Mouse (Mus musculus) stomach, postnatal 0 days (tissue): ENCODE results near the gene H2al1h. TPM values are rescaled to one million over a fixed set of nuclear protein-coding genes. Genes with fewer than 3 reads are reported as not detected.

Experiments used
- ATAC-seq: fragments of 200-750 bp; cut with Nextera tagmentation; 2 replicates; pipeline ENCODE4 v1.8.0; 2017; ENCODE audit not compliant: low FRiP score, low TSS enrichment
- DNase-seq: peaks from one replicate; pipeline ENCODE4 v3.0.0-alpha.2; 2016; ENCODE audit warnings: low spot score
- H3K27ac ChIP-seq: fragments of 300-500 bp; sonication (generic); replicated peaks from 2 replicates; pipeline ENCODE4 v1.5.1; 2014; ENCODE audit warnings: mild to moderate bottlenecking, control low read depth
- H3K27me3 ChIP-seq: fragments of 300-500 bp; sonication (generic); 2 replicates; pipeline ENCODE4 v1.6.1; 2014; ENCODE audit warnings: low read length; ENCODE audit not compliant: control insufficient read depth, insufficient read depth
- H3K36me3 ChIP-seq: fragments of 300-500 bp; sonication (generic); 2 replicates; pipeline ENCODE4 v1.6.1; 2014; ENCODE audit warnings: low read length, mixed read lengths; ENCODE audit not compliant: control insufficient read depth, insufficient read depth
- H3K4me1 ChIP-seq: fragments of 300-500 bp; sonication (generic); replicated peaks from 2 replicates; pipeline ENCODE4 v1.6.1; 2014; ENCODE audit warnings: antibody characterized with exemption; ENCODE audit not compliant: control insufficient read depth, insufficient read depth
- H3K4me2 ChIP-seq: fragments of 300-500 bp; sonication (generic); replicated peaks from 2 replicates; pipeline ENCODE4 v1.6.1; 2014; ENCODE audit warnings: low read depth, mild to moderate bottlenecking, control low read depth, moderate library complexity
- H3K4me3 ChIP-seq: fragments of 300-500 bp; sonication (generic); 2 replicates; pipeline ENCODE4 v1.5.1; 2014; ENCODE audit warnings: low read depth, low read length, control low read depth
- H3K9ac ChIP-seq: fragments of 300-500 bp; sonication (generic); 2 replicates; pipeline ENCODE4 v1.6.1; 2014; ENCODE audit warnings: mild to moderate bottlenecking, low read length, control low read depth, mixed read lengths
- H3K9me3 ChIP-seq: fragments of 300-500 bp; sonication (generic); 2 replicates; pipeline ENCODE4 v1.6.1; 2016; ENCODE audit warnings: low read length; ENCODE audit not compliant: control insufficient read depth
- CTCF ChIP-seq: IDR thresholded peaks from 2 replicates; pipeline ENCODE4 v1.5.1; 2016; ENCODE audit warnings: antibody characterized with exemption, low read depth, mild to moderate bottlenecking, moderate library complexity
- EP300 ChIP-seq: optimal IDR thresholded peaks from 2 replicates; pipeline ENCODE3; 2016; ENCODE audit warnings: antibody characterized with exemption
- WGBS: fragments of 180-500 bp; shearing (Covaris S2); extraction: QIAGEN DNeasy Blood & Tissue Kit; methylation state at CpG from one replicate; pipeline ENCODE4 v1.1.7; 2014; 5-methylcytosine and 5-hydroxymethylcytosine counted together
- polyA plus RNA-seq: library from polyadenylated mRNA; unstranded; fragments of >200 nt; fragmentation: Nextera tagmentation; extraction: Ambion mirVana; gene quantifications from 2 replicates; pipeline ENCODE4 v1.2.1, GENCODE M21; 2015

H2al1h gene
- polyA plus RNA-seq, 1 experiment from 2014 or later, result not detected

DNA sequence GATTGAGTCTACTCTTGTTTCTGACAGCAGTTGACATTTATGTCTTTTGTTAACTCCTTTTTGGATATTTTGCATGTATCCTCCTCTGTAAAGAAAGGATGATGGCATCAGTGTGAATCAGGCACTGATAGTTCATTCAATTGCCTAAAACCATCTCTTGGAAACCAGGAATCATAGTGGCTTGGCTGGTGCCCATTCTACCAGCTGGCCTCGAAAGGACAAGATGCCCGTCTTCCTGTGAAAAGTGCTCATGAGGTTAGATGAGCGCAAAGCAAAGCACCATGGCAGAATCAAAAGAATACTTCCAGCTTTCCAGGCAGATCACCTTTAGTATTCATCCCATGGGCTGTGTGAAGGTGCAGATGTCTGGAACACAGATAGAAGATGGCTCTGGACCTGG, 25.5 kb downstream of the H2al1h start:
- 92% methylated on average over 3 of the region's 3 CpGs for WGBS
- DNase-seq (no peak), ATAC-seq (no peak)
- H3K9ac ChIP-seq, result no peak overlapping the region
- no peaks in the 10 kb centered on the region for H3K27me3 ChIP-seq
- no peaks in the 10 kb centered on the region for H3K36me3 ChIP-seq
- TF ChIP-seq CTCF (no peak), EP300 (no peak)
- H3K9me3 ChIP-seq, result no peaks in the 10 kb centered on the region
- no peak overlapping the region for H3K4me2 ChIP-seq
- no peak overlapping the region for H3K4me3 ChIP-seq
- no peak overlapping the region for H3K27ac ChIP-seq
- H3K4me1 ChIP-seq, result no peaks in the 10 kb centered on the region

DNA sequence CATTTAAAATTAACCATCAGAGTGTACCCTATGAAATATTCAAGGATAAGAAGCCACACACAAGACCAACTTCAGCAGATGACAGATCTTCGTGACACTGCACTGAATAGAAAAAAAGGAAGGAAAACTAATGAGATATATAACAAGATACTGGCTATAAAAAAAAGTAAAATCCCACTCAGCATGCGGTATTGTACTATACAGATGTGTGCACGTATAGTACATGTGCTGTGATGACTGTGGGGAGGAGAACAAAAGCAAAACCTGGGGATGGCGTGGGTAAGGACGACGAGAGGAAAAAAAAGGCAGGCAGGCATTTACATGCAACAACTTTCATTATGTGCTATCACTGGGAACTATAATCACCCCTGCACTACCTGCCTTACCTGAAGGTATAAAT, 39.5 kb downstream of the H2al1h start:
- Histone ChIP-seq H3K27ac (no peak overlapping the region), H3K4me3 (no peak overlapping the region), H3K9me3 (no peaks in the 10 kb centered on the region), H3K4me2 (no peak overlapping the region), H3K27me3 (no peaks in the 10 kb centered on the region), H3K36me3 (no peaks in the 10 kb centered on the region), H3K9ac (no peak overlapping the region), H3K4me1 (no peaks in the 10 kb centered on the region)
- TF ChIP-seq EP300 (no peak), CTCF (no peak)
- DNase-seq (no peak), ATAC-seq (no peak)
- WGBS, result 74% methylated on average over 6 of the region's 6 CpGs

DNA sequence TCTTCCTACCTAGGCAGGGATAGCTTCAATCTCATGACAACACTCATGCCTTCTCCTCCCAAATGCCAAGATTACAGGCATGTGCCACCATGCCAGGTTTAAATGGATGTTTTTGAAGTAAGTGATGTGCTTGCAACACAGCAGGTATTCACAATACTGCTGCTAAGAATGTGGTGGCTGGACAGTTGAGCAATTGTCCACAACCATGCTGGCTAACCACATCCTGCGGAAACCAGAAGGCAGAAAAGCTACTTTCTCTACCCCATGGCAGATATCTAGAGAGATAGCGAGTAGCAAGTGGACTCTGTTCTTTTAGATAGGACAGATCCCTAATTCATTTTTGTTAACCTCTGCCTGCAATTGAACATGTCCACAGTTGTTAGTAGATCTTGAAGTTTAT, 40.0 kb downstream of the H2al1h start:
- H3K4me3 ChIP-seq, result no peak overlapping the region
- H3K27ac ChIP-seq, result no peak overlapping the region
- no peaks in the 10 kb centered on the region for H3K36me3 ChIP-seq
- no peak for ATAC-seq
- H3K4me2 ChIP-seq, result no peak overlapping the region
- no peak overlapping the region for H3K9ac ChIP-seq
- WGBS, result 93% methylated on average over 2 of the region's 2 CpGs
- no peaks in the 10 kb centered on the region for H3K4me1 ChIP-seq
- H3K27me3 ChIP-seq, result no peaks in the 10 kb centered on the region
- TF ChIP-seq CTCF (no peak), EP300 (no peak)
- no peak for DNase-seq
- H3K9me3 ChIP-seq, result no peaks in the 10 kb centered on the region

DNA sequence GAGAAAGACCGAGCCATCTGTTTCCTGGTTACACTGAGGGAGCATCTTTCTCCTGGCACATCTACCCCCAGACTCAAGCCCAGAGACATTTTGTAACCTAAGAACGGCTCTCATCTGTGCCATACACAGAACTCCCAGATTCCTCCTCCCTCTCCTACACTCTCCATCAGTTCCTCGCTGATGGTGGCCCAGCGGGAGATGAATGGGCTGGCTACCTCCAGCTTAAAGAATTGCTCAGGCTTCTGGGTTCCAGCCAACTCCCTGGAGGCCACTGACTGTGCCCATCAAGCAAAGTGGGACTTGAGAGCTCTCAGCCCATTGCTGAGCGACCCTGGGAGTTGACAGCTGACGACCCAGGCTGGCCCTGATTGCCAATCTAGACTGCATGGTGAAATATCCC, 42.6 kb downstream of the H2al1h start:
- Histone ChIP-seq H3K27ac (no peak overlapping the region), H3K9me3 (no peaks in the 10 kb centered on the region), H3K9ac (no peak overlapping the region), H3K4me3 (no peak overlapping the region), H3K4me2 (no peak overlapping the region), H3K36me3 (no peaks in the 10 kb centered on the region), H3K27me3 (no peaks in the 10 kb centered on the region), H3K4me1 (no peaks in the 10 kb centered on the region)
- 64% methylated on average over 6 of the region's 6 CpGs for WGBS
- no peak for ATAC-seq
- no peak for DNase-seq
- no peak for TF ChIP-seq CTCF
- no peak for TF ChIP-seq EP300

DNA sequence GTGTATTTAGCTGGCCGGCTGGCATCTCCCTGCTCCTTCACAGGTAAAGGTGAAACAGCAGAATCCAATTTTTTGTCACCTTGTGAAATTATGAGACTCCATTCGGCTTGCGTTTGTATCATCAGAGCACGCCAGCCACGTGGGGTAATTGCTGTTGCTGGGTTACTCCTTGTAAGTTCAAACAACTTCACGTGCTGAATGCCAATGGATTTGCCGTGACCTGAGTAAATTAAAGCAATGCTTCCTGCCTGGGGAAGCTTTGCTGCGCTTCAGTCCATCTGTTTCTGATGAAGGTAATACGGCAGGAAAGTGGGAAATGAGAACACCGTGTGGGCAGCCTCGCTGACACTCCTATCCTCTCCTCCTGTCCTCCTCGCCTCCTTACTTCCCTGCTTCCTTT, 43.9 kb downstream of the H2al1h start:
- no peak for DNase-seq
- H3K4me2 ChIP-seq, result no peak overlapping the region
- WGBS, result 64% methylated on average over 12 of the region's 12 CpGs

More for the DNA sequence above, 43.9 kb downstream of the H2al1h start:
- H3K9ac ChIP-seq, result no peak overlapping the region
- no peaks in the 10 kb centered on the region for H3K4me1 ChIP-seq
- no peak for ATAC-seq
- no peak overlapping the region for H3K27ac ChIP-seq
- H3K36me3 ChIP-seq, result no peaks in the 10 kb centered on the region
- no peak for TF ChIP-seq CTCF
- no peak for TF ChIP-seq EP300
- no peaks in the 10 kb centered on the region for H3K27me3 ChIP-seq
- no peak overlapping the region for H3K4me3 ChIP-seq
- H3K9me3 ChIP-seq, result no peaks in the 10 kb centered on the region

Other genes with a start within 250 kb of the H2al1h start
- gene H2al1a, start 22.2 kb upstream of the H2al1h start, polyA plus RNA-seq, result not detected in 2 replicates
- not detected in 2 replicates for gene H2al1b, start 19.1 kb upstream of the H2al1h start, polyA plus RNA-seq
- not detected in 2 replicates for gene H2al1c, start 15.8 kb upstream of the H2al1h start, polyA plus RNA-seq
- gene H2al1d, start 12.7 kb upstream of the H2al1h start, polyA plus RNA-seq, result not detected in 2 replicates
- not detected in 2 replicates for gene H2al1e, start 9.6 kb upstream of the H2al1h start, polyA plus RNA-seq
- not detected in 2 replicates for gene H2al1f, start 6.3 kb upstream of the H2al1h start, polyA plus RNA-seq
- gene H2al1g, start 3.2 kb upstream of the H2al1h start, polyA plus RNA-seq, result not detected in 2 replicates
- gene H2al1i, start 3.2 kb downstream of the H2al1h start, polyA plus RNA-seq, result not detected in 2 replicates
- gene H2al1j, start 6.3 kb downstream of the H2al1h start, polyA plus RNA-seq, result not detected in 2 replicates